ENCODE assay signal across 15 mouse cellular contexts in genomic region chr8:118683386-118683785, GRCm38 (mm10).
"Had no signal": no experiment of that assay in that cellular context is flagged by ENCODE, and none has a peak within 500 bp of the region (broad histone marks: within the 10 kb centered on the region; RNA-seq: fewer than 3 reads in every experiment).

No protein-coding gene starts in this region.

- DNase-seq: kidney, adult 9 months; kidney, postnatal 36 days; layer of hippocampus, adult 9-11 months; layer of hippocampus, postnatal 36 days; lung, postnatal 36 days; right cerebral cortex, postnatal 14 days; thymus, adult 2 months; thymus, postnatal 25 days had no signal

- H3K4me1 ChIP-seq: limb, embryonic 15.5 days; liver, embryonic 12.5 days; midbrain, embryonic 15.5 days; neural tube, embryonic 12.5 days; stomach, embryonic 15.5 days had no signal

- ATAC-seq: liver, embryonic 12.5 days; midbrain, embryonic 15.5 days had no signal

- H3K9ac ChIP-seq: limb, embryonic 15.5 days; liver, embryonic 12.5 days; midbrain, embryonic 15.5 days; neural tube, embryonic 12.5 days; stomach, embryonic 15.5 days had no signal

- H3K9me3 ChIP-seq: limb, embryonic 15.5 days; liver, embryonic 12.5 days; midbrain, embryonic 15.5 days; neural tube, embryonic 12.5 days; stomach, embryonic 15.5 days had no signal

- H3K27ac ChIP-seq: kidney, postnatal 0 days; limb, embryonic 15.5 days; liver, embryonic 12.5 days; midbrain, embryonic 15.5 days; neural tube, embryonic 12.5 days; stomach, embryonic 15.5 days had no signal

- H3K36me3 ChIP-seq: limb, embryonic 15.5 days; liver, embryonic 12.5 days; midbrain, embryonic 15.5 days; neural tube, embryonic 12.5 days; stomach, embryonic 15.5 days had no signal

- H3K27me3 ChIP-seq: limb, embryonic 15.5 days; liver, embryonic 12.5 days; midbrain, embryonic 15.5 days; neural tube, embryonic 12.5 days; stomach, embryonic 15.5 days had no signal

- H3K4me2 ChIP-seq: limb, embryonic 15.5 days; liver, embryonic 12.5 days; midbrain, embryonic 11.5 days; midbrain, embryonic 15.5 days; neural tube, embryonic 12.5 days; stomach, embryonic 15.5 days had no signal

- H3K4me3 ChIP-seq: limb, embryonic 15.5 days; liver, embryonic 12.5 days; midbrain, embryonic 15.5 days; neural tube, embryonic 12.5 days; stomach, embryonic 15.5 days had no signal
